Mouse (Mus musculus): Measurements from ENCODE around the gene Mctp1.
"Not testable (repeated sequence)": the region's sequence is repeated elsewhere in the genome, so short reads cannot be mapped to it uniquely, and the experiment has no call there.

The Mctp1 gene

GRCm38 (mm10) chr13:76383972-76384663 lies at the start of gene Mctp1:
Gene Mctp1, plus strand, starts transcription at chr13:76384535.
- DNase-seq (ENCODE audit: low read depth) = peak; percentile 1

- DNase-seq (ENCODE audit: low read depth) = not testable (repeated sequence)
Observed at GRCm38 (mm10) chr13:76345941-76346340, 38.4 kb upstream of the Mctp1 start.

GRCm38 (mm10) chr13:76358720-76359119 lies 25.6 kb upstream of the Mctp1 start:
- no peak for DNase-seq (ENCODE audit: low read depth)

- DNase-seq (ENCODE audit: low read depth) = peak; percentile 2
Observed at GRCm38 (mm10) chr13:76384664-76385435, 515 bp downstream of the Mctp1 start.

DNA sequence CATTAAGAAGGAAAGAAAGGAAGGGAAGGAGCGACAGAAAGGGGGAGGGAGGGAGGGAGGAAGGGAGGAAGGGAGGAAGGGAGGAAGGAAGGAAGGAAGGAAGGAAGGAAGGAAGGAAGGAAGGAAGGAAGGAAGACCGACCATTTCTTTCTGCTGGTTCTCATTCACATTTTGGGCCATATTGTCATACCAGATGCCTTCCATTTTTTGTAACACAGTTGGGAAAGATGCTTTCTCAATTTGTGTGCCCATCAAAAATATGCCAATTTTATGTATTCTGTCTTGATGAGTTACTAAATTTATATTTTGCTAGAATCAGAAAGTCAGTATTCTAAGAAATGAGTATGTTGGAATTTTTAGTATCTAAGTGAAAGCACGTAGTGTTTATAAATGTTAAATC lies 4.3 kb downstream of the Mctp1 start:
- DNase-seq (ENCODE audit: low read depth) = no peak

GRCm38 (mm10) chr13:76391920-76392319 lies 7.6 kb downstream of the Mctp1 start:
- no peak for DNase-seq (ENCODE audit: low read depth)

GRCm38 (mm10) chr13:76393106-76393505 lies 8.8 kb downstream of the Mctp1 start:
- no peak for DNase-seq (ENCODE audit: low read depth)

- no peak for DNase-seq (ENCODE audit: low read depth)
Observed at GRCm38 (mm10) chr13:76395906-76396305, 11.6 kb downstream of the Mctp1 start.

- DNase-seq (ENCODE audit: low read depth) = no peak
Observed at GRCm38 (mm10) chr13:76409296-76409695, 25.0 kb downstream of the Mctp1 start.

DNA sequence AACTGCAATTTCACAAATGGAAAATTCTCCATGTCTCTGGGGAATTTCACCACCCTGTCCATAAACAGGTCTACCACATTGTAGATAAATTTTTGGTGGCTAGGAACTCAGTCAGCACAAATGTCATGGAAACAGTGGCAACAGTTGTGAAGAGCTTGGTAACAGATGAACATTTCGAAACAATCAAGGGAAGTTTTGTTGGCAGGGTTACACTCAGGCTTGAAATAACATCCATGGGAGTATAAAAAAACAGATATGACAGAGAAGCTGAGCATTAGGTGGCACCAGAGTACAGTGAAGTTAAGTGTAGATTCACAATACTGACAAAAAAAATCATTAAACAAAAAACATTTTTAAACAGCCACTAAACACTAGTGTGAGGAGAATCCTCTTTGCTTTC lies 26.3 kb downstream of the Mctp1 start:
- DNase-seq (ENCODE audit: low read depth) = no peak

DNA sequence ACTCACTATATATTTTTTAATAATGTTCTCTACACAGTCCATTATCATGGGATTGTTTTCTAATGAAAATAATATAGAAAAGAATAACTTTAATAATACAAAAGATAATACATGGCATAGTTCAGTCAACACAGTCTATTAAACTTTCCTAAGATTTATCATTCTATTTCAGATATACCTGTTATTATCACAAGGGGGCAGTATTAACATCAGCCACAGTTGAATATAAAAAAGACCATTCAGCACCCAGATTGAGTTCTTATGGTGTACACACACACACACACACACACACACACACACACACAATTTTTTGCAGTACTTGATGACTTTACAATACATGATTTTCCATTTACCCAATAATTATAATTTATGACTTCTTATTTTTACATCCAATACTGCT lies 31.0 kb downstream of the Mctp1 start:
- peak; percentile 2 for DNase-seq (ENCODE audit: low read depth)

GRCm38 (mm10) chr13:76420111-76420510 lies 35.8 kb downstream of the Mctp1 start:
- no peak for DNase-seq (ENCODE audit: low read depth)

GRCm38 (mm10) chr13:76421075-76421474 lies 36.7 kb downstream of the Mctp1 start:
- DNase-seq (ENCODE audit: low read depth) = no peak

DNA sequence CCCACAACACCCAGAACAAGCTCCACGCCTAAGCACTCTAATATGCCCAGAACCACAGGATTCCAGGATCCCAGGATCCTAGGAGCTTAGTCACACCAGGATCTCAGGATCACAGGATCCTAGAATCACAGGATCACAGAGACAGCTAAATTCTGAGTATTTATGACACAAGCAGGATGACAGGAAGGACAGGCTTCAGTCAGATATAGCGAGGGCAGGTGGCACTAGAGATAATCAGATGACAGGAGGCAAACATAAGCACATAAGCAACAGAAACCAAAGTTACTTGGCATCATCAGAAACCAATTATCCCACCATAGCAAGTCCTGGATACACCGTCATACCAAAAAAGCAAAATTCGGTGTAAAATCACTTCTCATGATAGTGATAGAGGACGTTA lies 37.8 kb downstream of the Mctp1 start:
- DNase-seq (ENCODE audit: low read depth) = no peak

DNA sequence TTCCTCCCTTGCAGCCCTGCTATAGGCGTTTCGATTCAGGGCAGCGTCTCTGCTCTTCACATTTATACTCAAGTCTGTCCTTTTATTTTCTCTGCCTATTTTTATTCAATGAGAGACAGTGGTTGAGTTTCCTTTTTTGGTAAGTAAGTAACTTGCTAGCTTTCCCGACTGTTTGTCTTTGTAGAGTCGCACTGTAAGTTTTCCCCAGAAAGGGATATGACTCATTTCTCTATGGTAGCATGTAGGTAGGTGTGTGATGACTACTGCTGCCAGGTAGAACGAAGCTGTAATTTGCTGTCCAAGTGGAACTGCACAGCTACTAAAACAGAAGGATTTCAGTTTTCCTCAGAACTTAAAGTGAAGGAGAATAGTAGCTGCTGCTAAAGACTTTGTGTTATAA lies 45.1 kb downstream of the Mctp1 start:
- no peak for DNase-seq (ENCODE audit: low read depth)

DNA sequence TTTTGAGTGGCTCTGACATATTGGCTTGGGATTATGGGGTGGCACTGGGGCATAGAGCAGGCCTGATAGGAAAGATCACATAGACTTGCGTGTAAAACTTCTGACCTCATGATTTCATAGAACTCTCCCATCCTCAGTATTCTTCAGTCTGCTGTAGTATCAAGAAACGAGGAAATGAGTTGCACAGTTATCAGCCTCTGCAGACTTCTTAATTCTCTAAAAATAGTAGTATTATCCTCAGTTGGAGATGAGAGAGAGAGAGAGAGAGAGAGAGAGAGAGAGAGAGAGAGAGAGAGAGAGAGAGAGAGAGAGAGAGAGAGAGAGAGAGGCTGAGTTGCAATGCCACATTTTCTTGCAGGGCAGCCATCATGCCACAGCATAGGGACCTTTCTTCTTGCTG lies 45.6 kb downstream of the Mctp1 start:
- no peak for DNase-seq (ENCODE audit: low read depth)

- DNase-seq (ENCODE audit: low read depth) = no peak
Observed at GRCm38 (mm10) chr13:76431946-76432345, 47.6 kb downstream of the Mctp1 start.

- DNase-seq (ENCODE audit: low read depth) = no peak
Observed at GRCm38 (mm10) chr13:76433438-76433837, 49.1 kb downstream of the Mctp1 start.

DNA sequence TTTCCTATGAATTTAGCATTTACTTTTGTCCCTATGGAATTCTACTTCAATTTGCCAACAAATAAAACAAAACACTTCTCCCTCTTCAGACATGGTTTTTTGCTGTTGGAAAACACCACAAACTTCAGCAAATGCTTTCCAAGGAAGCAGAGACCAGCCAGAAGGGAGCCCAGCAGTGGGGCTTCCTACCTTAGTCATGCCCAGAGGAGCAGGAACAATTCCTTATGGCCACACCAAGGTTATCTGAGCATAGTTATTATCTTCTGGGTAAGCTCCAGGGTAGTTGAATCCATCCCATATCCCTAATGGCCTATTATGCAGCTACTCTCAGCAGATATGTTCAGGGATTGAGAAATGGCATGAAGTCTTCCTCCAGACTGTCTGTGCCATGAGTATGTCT lies 52.1 kb downstream of the Mctp1 start:
- DNase-seq (ENCODE audit: low read depth) = no peak

DNA sequence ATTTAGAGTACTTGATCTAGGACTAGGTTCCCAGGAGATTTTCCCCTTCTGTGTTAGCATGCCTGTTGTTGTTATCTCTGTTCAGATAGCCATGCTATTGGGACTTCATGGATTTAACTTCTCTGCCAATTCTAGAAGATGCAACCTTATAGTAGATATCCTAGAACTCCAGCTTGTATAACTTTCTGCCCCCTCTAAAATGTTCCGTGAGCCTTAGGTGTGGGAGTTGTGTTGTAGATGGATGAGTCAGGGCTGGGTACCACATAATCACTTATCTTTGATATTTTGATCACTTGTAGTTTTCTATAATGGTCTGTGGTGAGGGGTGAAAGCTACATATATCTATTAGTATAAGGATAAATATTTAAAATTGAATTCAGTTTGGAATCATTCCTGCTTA lies 54.4 kb downstream of the Mctp1 start:
- DNase-seq (ENCODE audit: low read depth) = no peak

DNA sequence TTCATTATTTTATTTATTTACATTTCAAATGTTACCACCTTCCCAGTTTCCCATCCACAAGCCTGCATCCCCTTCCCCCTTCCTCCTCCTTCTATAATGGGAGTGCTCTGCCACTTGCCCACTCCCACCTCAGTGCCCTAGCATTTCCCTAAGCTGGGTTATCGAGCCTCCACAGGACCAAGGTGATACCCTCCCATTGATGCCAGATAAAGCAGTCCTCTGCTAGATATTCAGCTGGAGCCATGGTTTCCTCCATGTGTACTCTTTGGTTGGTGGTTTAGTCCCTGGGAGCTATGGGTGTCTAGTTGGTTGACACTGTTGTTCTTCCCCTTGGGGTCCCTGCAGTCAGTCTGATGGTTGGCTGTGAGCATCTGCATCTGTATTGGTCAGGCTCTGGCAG lies 61.7 kb downstream of the Mctp1 start:
- DNase-seq (ENCODE audit: low read depth) = no peak

DNA sequence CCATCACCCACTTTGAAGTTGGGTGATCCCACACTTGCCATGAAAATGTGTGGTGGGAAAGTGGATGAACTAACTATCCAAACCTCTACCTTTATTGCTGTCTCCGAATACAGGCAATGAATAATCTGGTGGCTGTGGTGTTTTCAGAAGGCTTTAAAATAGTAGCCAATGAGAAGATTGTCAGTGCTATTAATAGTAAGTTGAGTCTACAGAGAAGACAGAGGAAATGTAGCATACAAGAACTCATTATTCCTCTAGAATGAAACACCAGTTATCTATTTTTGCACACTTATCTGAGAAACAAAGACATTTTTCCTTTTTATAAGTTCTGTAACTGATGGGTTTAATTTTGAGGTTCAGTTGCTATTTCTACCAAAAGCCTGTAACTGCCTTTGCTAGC lies 63.2 kb downstream of the Mctp1 start:
- DNase-seq (ENCODE audit: low read depth) = no peak

DNA sequence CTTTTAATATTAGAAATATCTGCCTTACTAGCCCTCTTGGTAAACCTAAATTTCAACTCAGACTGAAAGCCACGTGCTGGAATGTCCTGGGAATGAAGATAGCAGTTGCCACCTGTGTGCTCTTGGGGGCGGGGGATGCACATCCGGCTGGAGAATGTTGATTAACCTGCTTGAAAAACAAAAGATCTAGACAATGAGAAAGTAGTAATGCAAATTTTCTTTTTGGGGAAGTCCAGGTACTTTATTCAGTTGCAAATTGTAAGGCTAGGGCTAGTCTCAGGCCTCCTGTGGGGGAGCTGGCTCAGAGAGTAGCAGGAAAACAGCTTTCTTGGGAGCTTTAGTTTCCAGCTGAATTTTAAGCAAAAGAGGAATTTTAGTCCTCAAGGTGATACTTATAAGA lies 67.2 kb downstream of the Mctp1 start:
- DNase-seq (ENCODE audit: low read depth) = not testable (repeated sequence)

DNA sequence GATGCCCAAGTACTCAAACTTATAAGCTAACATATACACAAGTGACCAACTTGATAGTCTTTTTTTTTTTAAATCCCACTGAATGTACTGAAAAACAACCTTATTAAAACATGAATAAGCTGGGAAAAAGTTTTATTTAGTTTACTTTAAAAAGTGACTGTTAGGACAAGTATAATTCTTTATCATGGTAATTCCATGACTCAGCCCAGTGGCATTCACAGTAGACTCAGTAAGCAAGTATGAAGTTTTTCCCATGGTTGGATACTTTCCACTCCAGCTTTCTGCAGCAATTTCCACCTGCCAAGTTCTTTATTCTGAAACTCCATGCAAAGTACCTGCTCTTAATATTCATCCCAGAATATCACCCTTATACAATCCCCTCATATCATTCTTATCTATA lies 97.3 kb downstream of the Mctp1 start:
- no peak for DNase-seq (ENCODE audit: low read depth)
